Mouse (Mus musculus): ENCODE data around the gene Mapk13.
"Not testable (repeated sequence)": the region's sequence is repeated elsewhere in the genome, so short reads cannot be mapped to it uniquely, and the experiment has no call there.

Mapk13 gene

GRCm38 (mm10) chr17:28769121-28769874 is at the start of gene Mapk13:
Gene Mapk13, plus strand, starts transcription at chr17:28769297.
- no peak for DNase-seq (ENCODE audit: low spot score)

DNA sequence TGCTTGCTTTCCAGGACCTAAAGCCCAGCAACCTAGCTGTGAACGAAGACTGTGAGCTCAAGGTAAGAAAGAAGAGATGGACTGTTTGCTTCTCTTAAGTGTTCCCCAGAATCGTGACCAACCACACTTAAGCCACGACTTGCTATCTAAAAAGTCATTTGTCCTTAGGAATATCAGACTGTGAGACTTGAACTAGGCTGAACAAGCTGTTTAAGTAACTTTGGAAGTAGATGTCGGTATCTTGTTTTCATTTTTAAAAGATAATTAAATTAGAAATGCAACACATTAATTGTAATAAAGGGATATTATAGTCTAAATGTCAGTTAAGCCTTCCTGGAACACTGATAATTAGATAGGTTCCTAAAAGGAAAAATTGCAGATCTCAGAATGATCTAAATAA is 43.3 kb upstream of the Mapk13 start, which contains the start of gene AC170998.1:
Gene AC170998.1 (plus strand): TSS at position 301 of the 400 bp plus-strand sequence.
- DNase-seq (ENCODE audit: low spot score), result no peak

DNA sequence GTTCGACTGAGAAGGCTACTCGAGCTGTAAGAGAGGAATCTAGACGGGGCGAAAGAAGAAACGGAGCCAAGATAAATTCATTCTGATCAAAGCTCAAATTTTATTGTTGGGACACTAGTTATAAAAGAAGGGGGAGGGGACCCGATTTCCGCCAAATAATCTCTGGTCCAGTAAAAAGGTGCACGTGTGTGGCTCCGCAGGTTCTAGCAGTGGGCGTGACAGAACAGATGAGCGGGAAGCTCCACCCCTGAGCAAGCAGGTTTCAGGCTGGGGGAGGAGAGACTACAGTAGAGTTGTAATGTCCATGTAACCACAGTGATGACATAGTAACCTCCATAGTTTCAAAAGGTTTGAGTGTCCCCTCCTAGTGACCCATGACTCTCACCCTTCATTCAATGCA is 41.6 kb upstream of the Mapk13 start:
- not testable (repeated sequence) for DNase-seq (ENCODE audit: low spot score)

- no peak for DNase-seq (ENCODE audit: low spot score)
These were observed 33.6 kb upstream of the Mapk13 start for GRCm38 (mm10) chr17:28735317-28736105.

- DNase-seq (ENCODE audit: low spot score), result no peak
These were observed 32.6 kb upstream of the Mapk13 start for GRCm38 (mm10) chr17:28736486-28736885.

DNA sequence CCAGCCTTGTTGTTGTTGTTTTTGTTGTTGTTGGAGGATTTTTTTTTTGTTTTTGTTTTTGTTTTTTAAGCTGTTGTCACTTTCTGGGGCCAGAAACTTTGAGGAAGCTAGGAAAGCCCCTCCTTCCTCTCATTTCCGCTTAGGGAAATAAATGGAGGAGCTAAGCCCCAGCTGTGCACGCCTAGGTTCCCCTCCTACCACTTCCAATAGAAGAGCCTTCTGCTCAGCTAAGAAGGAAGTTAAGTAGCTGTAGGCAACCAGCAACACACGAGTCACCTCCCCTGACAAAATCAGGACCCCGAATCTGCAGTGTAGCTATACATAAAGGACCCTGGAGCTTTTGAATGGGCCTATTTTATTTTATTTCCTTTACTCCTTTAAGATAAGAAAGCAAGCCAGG is 31.1 kb upstream of the Mapk13 start:
- no peak for DNase-seq (ENCODE audit: low spot score)

DNA sequence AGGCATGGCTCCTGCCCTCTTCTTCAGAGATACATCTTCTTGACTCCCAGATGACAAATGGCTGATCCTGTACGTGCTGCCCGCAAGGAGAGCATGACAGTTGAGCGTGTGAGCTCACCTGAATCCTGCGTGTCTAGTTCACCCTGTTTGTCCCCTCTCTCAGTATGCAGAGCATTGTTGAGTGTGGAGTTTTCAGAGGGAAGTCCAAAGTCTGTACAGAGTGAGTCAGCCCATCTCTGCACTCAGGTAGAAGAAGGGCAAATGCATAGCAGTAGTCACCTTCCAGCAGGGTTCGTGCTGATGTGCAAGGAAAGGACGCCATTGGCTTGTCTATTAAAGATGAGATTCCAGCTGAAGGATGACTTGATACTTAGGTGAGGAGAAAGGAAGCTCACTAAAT is 29.9 kb upstream of the Mapk13 start:
- no peak for DNase-seq (ENCODE audit: low spot score)

GRCm38 (mm10) chr17:28743145-28743866 is 25.8 kb upstream of the Mapk13 start:
- no peak for DNase-seq (ENCODE audit: low spot score)

DNA sequence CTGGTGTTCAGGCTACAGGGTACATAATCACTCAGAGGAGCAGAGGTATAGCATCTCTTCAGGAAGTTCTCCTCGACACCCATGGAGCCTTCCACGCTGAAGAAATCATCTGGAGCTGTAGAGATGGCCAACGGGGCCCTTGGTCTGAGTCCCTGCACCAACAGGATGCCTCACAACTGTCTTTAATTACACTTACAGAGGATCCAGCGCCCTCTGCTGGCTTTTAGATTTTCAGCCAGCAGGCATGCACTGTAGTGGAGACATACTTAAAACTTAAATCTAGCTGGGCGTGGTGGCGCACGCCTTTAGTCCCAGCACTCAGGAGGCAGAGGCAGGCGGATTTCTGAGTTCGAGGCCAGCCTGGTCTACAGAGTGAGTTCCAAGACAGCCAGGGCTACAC is 25.2 kb upstream of the Mapk13 start:
- DNase-seq (ENCODE audit: low spot score), result no peak

- no peak for DNase-seq (ENCODE audit: low spot score)
These were observed 23.3 kb upstream of the Mapk13 start for GRCm38 (mm10) chr17:28745773-28746172.

DNA sequence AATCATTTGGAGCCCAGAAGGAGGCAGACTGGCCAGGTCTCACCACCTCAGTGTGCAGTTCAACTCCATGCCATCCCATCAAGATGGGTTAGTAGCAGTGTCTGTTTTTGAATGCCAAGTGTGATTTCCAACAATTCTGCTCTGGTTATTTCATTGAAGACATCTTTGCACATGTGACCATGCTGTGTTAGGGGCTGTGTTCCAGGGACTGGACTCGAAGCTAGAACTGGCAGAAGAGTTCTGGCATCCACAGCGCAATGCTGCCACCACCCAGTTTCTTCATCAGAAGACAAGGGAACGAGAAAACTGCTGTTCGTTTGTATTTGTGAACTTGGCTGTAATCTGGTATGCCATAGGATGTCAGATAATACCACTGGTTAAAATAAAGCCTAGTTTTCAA is 21.1 kb upstream of the Mapk13 start:
- DNase-seq (ENCODE audit: low spot score), result no peak

DNA sequence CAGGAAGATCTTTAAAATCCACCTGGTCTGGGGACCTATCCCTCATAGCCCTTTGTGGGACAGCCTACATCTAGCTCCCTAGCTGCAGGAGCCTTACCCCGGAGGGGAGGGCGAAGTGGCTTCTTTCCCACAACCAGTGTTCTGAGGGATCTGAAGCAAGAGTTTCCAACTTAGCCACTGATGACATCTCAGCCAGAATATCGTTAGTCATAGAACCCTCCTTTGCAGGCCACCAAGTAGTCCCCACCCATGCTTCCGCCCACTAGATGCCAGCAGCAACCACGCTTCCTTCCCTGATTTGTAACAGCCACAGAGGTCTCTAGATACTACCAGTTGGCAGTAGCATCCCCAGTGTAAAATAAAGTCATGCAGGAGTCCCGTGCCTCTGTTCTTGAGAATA is 18.5 kb upstream of the Mapk13 start:
- DNase-seq (ENCODE audit: low spot score), result no peak

GRCm38 (mm10) chr17:28756447-28756846 is 12.7 kb upstream of the Mapk13 start:
- no peak for DNase-seq (ENCODE audit: low spot score)

- DNase-seq (ENCODE audit: low spot score), result no peak
These were observed 11.6 kb upstream of the Mapk13 start for GRCm38 (mm10) chr17:28757470-28757869.

- no peak for DNase-seq (ENCODE audit: low spot score)
These were observed 8.3 kb upstream of the Mapk13 start for GRCm38 (mm10) chr17:28760736-28761312.

DNA sequence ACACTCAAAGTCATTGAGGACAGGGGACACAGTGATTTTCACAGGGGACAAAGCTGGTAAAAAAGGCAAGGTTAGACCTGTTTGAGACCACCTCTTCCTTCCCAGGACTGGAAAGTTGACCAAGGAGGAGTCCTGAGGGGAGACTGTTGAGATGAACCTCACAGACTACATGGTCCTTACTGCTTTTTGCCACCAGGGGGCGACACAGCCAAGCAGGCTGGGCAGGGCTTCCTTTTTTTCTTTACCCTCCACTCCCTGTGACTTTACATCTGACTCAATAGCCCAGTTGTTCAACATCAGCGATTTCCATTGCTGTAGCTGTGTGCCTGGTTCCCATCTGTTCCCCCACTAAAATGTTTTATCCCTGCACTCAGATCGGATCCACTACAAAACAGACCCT is 7.2 kb upstream of the Mapk13 start:
- DNase-seq (ENCODE audit: low spot score), result peak; percentile 73

DNA sequence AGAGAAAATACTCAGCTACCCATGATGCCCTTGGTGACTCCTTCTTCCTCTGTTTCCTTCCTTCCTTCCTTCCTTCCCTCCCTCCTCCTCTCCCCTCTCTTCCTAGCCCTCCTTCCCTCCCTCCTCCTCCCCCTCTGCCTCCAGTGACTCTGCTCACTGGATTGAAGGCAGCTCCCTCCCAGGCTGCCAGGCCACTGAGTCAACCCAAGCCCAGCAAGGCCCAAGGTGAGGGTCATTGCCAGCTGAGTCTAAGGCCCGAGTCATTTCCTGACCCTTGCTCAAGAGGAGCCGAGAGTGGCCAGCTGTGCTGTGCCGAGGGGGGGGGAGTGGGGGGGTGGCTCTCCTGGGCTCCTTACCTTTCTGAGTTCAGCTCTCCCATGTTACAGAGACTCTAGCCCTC is 2.9 kb upstream of the Mapk13 start:
- DNase-seq (ENCODE audit: low spot score), result no peak

DNA sequence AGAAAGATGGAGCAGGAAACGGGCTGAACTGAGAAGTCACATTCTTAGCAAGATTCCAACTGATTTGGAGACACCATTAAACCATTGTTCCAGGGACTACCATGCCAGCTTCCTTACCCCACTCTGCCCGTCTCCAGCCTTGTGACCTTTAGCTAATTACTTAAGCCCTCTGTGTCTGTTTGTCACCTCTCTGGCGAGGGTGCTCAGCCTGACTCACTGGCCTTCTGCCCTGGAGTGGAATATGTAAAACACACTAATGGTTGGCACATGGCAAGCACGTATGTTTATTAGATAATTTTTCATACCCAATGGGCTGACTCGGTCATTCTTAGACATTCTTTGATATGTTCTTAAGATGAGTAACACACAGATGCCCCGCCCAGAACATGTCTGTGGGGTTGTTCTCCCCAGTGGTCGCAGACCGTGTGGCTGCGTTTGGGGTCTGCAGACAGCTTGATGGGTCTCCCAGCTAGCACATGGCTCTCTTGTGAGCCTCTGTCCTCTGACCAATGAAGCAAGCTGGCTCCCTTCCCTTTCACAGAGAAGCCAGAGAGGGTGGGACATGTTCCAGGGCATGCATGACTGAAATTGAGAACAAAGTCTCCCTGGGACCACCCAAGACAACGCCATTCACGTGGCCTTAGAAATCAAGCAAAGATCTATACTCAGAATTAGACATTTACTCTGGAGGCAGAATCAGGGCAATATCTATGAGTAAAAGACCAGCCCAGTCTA is 2.1 kb upstream of the Mapk13 start:
- DNase-seq (ENCODE audit: low spot score), result no peak

DNA sequence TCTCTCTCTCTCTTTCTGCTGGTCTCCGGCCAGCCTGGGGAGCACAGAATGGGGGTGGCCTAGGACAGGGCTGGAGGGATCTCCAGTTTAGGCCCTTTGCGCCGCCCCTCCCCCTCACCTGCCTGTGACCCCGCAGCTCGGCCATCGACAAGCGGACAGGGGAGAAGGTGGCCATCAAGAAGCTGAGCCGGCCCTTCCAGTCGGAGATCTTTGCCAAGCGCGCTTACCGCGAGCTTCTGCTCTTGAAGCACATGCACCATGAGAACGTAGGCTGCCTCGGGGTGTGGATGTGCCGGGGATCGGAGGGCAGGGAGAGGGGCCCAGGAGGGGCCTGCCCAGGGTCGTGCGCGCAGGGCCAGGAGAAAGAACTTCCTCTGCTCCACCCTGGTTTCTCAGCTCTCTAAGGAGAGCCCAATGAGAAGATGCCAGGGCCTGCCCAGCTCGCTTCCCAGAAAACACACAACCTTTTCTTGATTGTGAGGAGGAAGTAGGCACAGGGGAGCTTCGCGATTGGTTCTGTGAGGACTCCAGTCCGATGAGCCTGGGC is 851 bp downstream of the Mapk13 start:
- no peak for DNase-seq (ENCODE audit: low spot score)

DNA sequence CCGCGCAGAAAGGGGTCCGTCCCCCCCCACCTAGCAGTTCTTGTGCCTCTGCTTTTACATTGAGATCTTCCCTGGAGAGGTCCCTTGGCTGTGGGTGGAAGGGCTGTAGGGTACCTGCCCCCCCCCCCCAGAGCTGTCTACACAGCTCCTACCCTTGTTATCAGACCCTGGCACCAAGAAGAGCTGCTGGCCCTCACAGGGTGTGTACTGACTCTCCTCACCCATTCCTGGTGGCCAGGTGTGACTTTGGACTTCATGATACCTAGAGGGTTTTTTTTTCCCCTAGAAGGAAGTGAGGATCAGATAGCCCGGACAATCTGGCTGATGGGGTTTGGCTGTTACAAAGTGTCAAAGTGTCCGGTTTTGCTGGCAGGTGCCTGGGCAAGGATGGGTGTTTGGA is 2.2 kb downstream of the Mapk13 start:
- no peak for DNase-seq (ENCODE audit: low spot score)

DNA sequence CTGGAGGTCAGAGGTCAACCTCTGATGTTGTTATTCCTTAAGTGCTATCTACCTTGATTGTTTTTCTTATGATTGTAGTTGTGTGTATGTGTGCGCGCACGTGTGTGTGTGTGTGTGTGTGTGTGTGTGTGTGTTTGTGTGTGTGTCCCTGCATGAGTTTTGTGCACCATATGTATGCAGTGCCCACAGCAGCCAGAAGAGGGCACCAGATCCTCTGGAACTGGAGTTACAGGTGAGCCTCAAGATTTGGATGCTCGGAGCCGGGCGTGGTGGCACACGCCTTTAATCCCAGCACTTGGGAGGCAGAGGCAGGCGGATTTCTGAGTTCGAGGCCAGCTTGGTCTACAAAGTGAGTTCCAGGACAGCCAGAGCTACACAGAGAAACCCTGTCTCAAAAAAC is 5.2 kb downstream of the Mapk13 start:
- not testable (repeated sequence) for DNase-seq (ENCODE audit: low spot score)

Measured in MN1 (cell line).